Mouse (Mus musculus): Measurements from ENCODE around the gene Pecr. TPM values are rescaled to one million over a fixed set of nuclear protein-coding genes. Genes with fewer than 3 reads are reported as not detected.

Gene Pecr
- 10 to 100 TPM in 1 of 2 experiments, 1 to 10 TPM in 1; 6.8 to 10.1 TPM for total RNA-seq (2023)

DNA sequence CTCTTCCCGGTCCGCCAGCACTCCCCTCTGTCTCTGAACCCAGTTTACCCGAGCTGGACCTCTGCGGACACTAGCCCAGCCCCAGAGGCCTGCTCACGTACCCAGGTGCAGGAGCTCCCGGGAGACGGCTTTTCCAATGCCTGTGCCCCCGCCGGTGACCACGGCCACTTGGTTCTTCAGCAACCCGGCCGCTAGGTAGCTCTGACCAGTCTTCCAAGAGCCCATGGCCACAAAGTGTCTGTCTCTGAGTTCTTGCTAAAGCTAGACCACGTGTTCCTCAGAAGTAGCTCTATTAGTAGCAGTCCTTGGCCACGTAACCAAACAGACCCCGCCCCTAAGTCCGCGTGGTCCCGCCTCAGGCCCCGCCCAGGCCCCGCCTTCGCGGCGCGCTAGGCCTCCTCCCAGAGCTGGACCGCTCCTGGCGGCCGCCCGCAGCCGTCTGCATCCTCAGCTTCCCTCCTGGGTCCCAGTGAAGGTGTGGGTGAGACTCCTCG lies at the start of gene Pecr, which contains the start of gene Tmem169:
TSS of gene Pecr (minus strand) at position 323 of the 494 bp plus-strand sequence.
TSS of gene Tmem169 (plus strand) at position 378 of the 494 bp plus-strand sequence.

GRCm38 (mm10) chr1:72307317-72307798 lies 23.2 kb upstream of the Pecr start, which contains the start of gene Xrcc5:
Gene Xrcc5 (plus strand): TSS chr1:72307421.

GRCm38 (mm10) chr1:72211701-72212699 lies 72.1 kb downstream of the Pecr start, which contains the start of gene Mreg:
Gene Mreg (minus strand): TSS chr1:72212307.

Other genes with a start within 250 kb of the Pecr start
- gene Mreg, start 72.0 kb downstream of the Pecr start, total RNA-seq (2023), result 1 to 10 TPM; 4.1 to 6.9 TPM
- gene Tmem169, start 55 bp upstream of the Pecr start, total RNA-seq (2023), result not detected
- gene Xrcc5, start 23.1 kb upstream of the Pecr start, total RNA-seq (2023), result 1 to 10 TPM; 2.7 to 3.0 TPM

Measured in neutrophil, adult 83 days (primary cell).